Mouse (Mus musculus): ENCODE results near the gene Olfr161.
"Not testable (repeated sequence)": the region's sequence is repeated elsewhere in the genome, so short reads cannot be mapped to it uniquely, and the experiment has no call there.

The Olfr161 gene

GRCm38 (mm10) chr16:3590691-3591090 is at the start of gene Olfr161:
TSS of gene Olfr161 (plus strand) at chr16:3591042.
- DNase-seq (ENCODE audit: low spot score), result no peak

DNA sequence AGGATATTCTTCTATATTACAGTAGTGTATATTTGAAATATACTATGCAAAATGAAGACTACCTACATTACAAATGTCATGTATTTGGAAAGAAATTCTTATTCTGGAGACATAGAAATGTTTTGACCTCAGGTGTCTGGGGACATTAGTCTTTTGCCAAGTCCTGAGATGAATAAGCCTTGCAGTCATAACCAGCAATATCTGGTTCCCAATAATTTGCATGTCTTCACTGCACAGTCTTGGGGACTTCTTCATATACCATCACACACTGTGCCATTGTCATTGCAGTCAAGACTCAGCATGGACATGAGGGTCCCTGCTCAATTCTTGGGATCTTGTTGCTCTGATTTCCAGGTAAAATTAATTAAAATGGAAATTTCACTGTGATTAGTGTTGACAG is 27.3 kb upstream of the Olfr161 start:
- DNase-seq (ENCODE audit: low spot score), result no peak

GRCm38 (mm10) chr16:3577658-3578057 is 13.2 kb upstream of the Olfr161 start:
- DNase-seq (ENCODE audit: low spot score), result not testable (repeated sequence)

GRCm38 (mm10) chr16:3578227-3578848 is 12.5 kb upstream of the Olfr161 start:
- DNase-seq (ENCODE audit: low spot score), result not testable (repeated sequence)

DNA sequence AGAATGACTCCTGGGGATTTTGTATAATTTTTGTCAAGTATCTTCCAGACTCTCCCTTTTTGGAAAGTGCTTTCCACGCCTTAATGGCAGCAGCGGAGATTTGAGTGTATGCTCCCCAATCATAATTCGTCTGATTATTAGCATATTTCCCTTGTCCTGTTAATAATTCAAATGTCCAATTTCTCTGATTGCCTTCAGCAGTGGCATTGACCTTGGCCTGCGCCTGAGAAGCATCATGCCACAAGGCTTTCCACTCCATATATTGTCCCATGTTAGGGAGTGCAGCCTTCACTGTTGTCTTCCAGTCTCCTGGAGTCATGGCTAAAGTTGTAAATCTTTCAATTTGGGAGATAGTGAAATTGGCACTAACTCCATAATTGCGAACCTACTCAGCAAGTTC is 40.5 kb downstream of the Olfr161 start:
- DNase-seq (ENCODE audit: low spot score), result not testable (repeated sequence)

GRCm38 (mm10) chr16:3632572-3633361 is 41.9 kb downstream of the Olfr161 start:
- not testable (repeated sequence) for DNase-seq (ENCODE audit: low spot score)
